Mouse (Mus musculus) left cerebral cortex, postnatal 4 days (tissue): ENCODE measurements around the gene Gm29276. TPM values are rescaled to one million over a fixed set of nuclear protein-coding genes. Genes with fewer than 3 reads are reported as not detected.
"Not testable (repeated sequence)": the region's sequence is repeated elsewhere in the genome, so short reads cannot be mapped to it uniquely, and the experiment has no call there.

Experiments
- DNase-seq: peaks from one replicate; pipeline ENCODE4 v3.0.0-alpha.2; 2022
- intact Hi-C: fragments of 180-260 bp; cut with DNase I; formaldehyde crosslinking; loops from one replicate; pipeline ENCODE4 v1.15.1; 2025
- total RNA-seq, 2 experiments: library from RNA; stranded (reverse); gene quantifications; 2 replicates each; pipeline ENCODE4 v1.2.3; 2021

Gene Gm29276
- total RNA-seq: not detected

- intact Hi-C loops, DNase-seq: not testable (repeated sequence)
Observed at GRCm38 (mm10) chrY:42582150-42582549, at the start of gene Gm29276. Gm29276 (minus strand) TSS chrY:42582250.
